Mouse (Mus musculus): ENCODE measurements around the gene Inf2.

DNA sequence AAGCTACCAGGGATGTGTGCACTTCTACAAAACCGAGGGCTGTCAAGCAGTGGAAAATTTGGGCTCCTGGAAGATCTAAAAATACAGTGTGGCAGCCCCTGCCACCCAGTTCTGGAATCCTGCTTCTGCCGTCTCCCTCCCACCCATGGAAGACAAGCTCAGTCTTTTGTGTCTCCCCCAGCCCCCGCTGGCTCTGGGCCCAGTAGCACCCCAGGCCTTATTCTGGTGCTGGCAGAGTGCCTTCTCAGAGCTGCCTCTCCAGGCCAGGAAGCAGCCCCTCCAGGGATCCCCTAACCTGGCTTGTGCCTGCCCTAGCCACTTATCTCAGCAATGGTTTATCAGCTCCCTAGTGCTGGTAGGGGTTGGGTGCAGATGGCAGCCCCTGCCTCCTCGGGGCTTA, 6.4 kb downstream of the Inf2 start:
- TF ChIP-seq CTCF (IDR thresholded peaks at IDR 0.05; ENCODE audit: low read depth, low read length) (no peak), POLR2A (IDR thresholded peaks at IDR 0.05; ENCODE audit: borderline replicate concordance, low read depth, low read length) (no peak)
